ENCODE assay signal across 17 mouse cellular contexts in genomic region chr1:191293996-191294795, GRCm38 (mm10).
"Had no signal": no experiment of that assay in that cellular context is flagged by ENCODE, and none has a peak within 500 bp of the region (broad histone marks: within the 10 kb centered on the region; RNA-seq: fewer than 3 reads in every experiment).

No protein-coding gene starts in this region.

- H3K9ac ChIP-seq: limb, embryonic 12.5 days; liver, embryonic 13.5 days; liver, postnatal 0 days; lung, embryonic 15.5 days; neural tube, embryonic 13.5 days had no signal

- H3K27me3 ChIP-seq: limb, embryonic 12.5 days; lung, embryonic 15.5 days; neural tube, embryonic 13.5 days had no signal

- H3K4me2 ChIP-seq: limb, embryonic 12.5 days; liver, embryonic 13.5 days; lung, embryonic 15.5 days; neural tube, embryonic 13.5 days had no signal

- H3K36me3 ChIP-seq: limb, embryonic 12.5 days; liver, embryonic 13.5 days; lung, embryonic 15.5 days; neural tube, embryonic 13.5 days had no signal

- ATAC-seq: liver, postnatal 0 days had no signal

- H3K9me3 ChIP-seq: limb, embryonic 12.5 days; liver, embryonic 13.5 days; lung, embryonic 15.5 days; neural tube, embryonic 13.5 days had no signal

- DNase-seq: kidney, adult 18-20 months; kidney, postnatal 36 days; layer of hippocampus, adult 9-11 months; layer of hippocampus, postnatal 36 days; liver; liver, embryonic 13.5 days; liver, postnatal 0 days; lung, postnatal 36 days; midbrain, embryonic 14.5 days; retina, postnatal 1 day; right cerebral cortex, postnatal 4 days; spleen, adult 18-20 months; thymus, postnatal 4 days had no signal

- H3K4me1 ChIP-seq: liver, embryonic 13.5 days; neural tube, embryonic 13.5 days had no signal

- H3K4me3 ChIP-seq: limb, embryonic 12.5 days; liver, embryonic 13.5 days; lung, embryonic 15.5 days; neural tube, embryonic 13.5 days had no signal

- H3K27ac ChIP-seq: kidney, postnatal 0 days; limb, embryonic 12.5 days; liver, embryonic 13.5 days; lung, embryonic 15.5 days; neural tube, embryonic 13.5 days had no signal
